Mouse (Mus musculus): Measurements from ENCODE around the gene Enah. TPM values are rescaled to one million over a fixed set of nuclear protein-coding genes. Genes with fewer than 3 reads are reported as not detected.

Enah gene
- total and polyA plus RNA-seq, 3 experiments, result 0.45 to 0.69 TPM; not detected in 1

DNA sequence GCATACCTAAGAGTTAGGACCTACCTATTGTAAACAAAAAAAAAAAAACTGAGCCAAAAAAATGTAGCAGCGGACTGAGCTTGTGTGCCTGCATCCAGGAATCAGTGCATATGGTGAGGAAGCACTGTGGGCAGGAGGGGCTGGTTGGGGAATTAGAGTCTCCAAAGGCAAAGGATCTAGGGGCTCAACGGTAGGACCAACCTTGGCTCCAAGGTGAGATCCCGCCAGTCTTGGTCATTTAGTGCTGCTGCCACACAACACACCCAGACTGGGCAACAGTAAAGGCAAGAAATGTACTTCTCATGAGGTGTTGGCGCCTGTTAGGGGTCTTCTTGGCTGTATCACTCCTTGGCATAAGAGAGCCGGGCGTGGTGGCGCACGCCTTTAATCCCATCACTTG lies 43.0 kb upstream of the Enah start:
- no peaks in the 10 kb centered on the region for H3K9me3 ChIP-seq (replicated peaks; ENCODE audit: insufficient read depth, low read length)
- TF ChIP-seq TBP (IDR thresholded peaks at IDR 0.05; ENCODE audit: low read depth, low read length) (no peak), ZNF384 (IDR thresholded peaks at IDR 0.05; ENCODE audit: low read depth, low read length) (no peak), HCFC1 (IDR thresholded peaks at IDR 0.05; ENCODE audit: low read depth, low read length) (no peak)

GRCm38 (mm10) chr1:182061203-182061602 lies 41.4 kb upstream of the Enah start:
- no peak for DNase-seq (ENCODE audit: low read depth, low spot score)
- Histone ChIP-seq H3K79me2 (ENCODE audit: control insufficient read depth, insufficient read depth, low read length, poor library complexity) (no peaks in the 10 kb centered on the region), H3K27me3 (ENCODE audit: control insufficient read depth in 1 of 2, insufficient read depth in 2 of 2, low read length in 2 of 2) (no peaks in the 10 kb centered on the region), H3K9ac (ENCODE audit: control insufficient read depth, low read depth, low read length, poor library complexity, severe bottlenecking) (no peak overlapping the region), H3K4me1 (ENCODE audit: control insufficient read depth in 1 of 2, insufficient read depth in 2 of 2, low read length in 2 of 2) (no peaks in the 10 kb centered on the region), H3K9me3 (replicated peaks; ENCODE audit: insufficient read depth, low read length) (no peaks in the 10 kb centered on the region), H3K27ac (ENCODE audit: control insufficient read depth, low read depth, low read length) (no peak overlapping the region), H3K4me3 (ENCODE audit: control insufficient read depth in 1 of 2, insufficient read depth in 1 of 2, low read depth in 2 of 2, low read length in 2 of 2) (no peak overlapping the region), H3K36me3 (ENCODE audit: control insufficient read depth in 1 of 2, insufficient read depth in 2 of 2, low read length in 2 of 2) (no peaks in the 10 kb centered on the region)
- TF ChIP-seq NRF1 (IDR thresholded peaks at IDR 0.05; ENCODE audit: insufficient read depth, low read depth, low read length, poor library complexity, severe bottlenecking) (no peak), TBP (IDR thresholded peaks at IDR 0.05; ENCODE audit: low read depth, low read length) (no peak), POLR2AphosphoS5 (IDR thresholded peaks at IDR 0.05; ENCODE audit: borderline replicate concordance, low read depth, low read length) (no peak), UBTF (IDR thresholded peaks at IDR 0.05; ENCODE audit: borderline replicate concordance, insufficient read depth, low read depth, low read length) (no peak), USF1 (IDR thresholded peaks at IDR 0.05; ENCODE audit: low read depth, low read length) (no peak), ETS1 (IDR thresholded peaks at IDR 0.05; ENCODE audit: low read depth, low read length) (no peak), TCF12 (IDR thresholded peaks at IDR 0.05; ENCODE audit: low read depth, low read length) (no peak), POLR2A (IDR thresholded peaks at IDR 0.05; ENCODE audit: control insufficient read depth in 1 of 2, insufficient read depth in 1 of 2, low read depth in 1 of 2, low read length in 2 of 2, poor library complexity in 1 of 2) (no peak), MAZ (IDR thresholded peaks at IDR 0.05; ENCODE audit: low read depth, low read length) (no peak), MAFK (IDR thresholded peaks at IDR 0.05; ENCODE audit: borderline replicate concordance, low read depth, low read length) (no peak), ZMIZ1 (IDR thresholded peaks at IDR 0.05; ENCODE audit: low read depth, low read length) (no peak), SMC3 (IDR thresholded peaks at IDR 0.05; ENCODE audit: low read depth, low read length) (no peak)

More for the DNA sequence above, 43.0 kb upstream of the Enah start:
- no peak overlapping the region for H3K27ac ChIP-seq (ENCODE audit: control insufficient read depth, low read depth, low read length)
- no peak for DNase-seq (ENCODE audit: low read depth, low spot score)
- no peaks in the 10 kb centered on the region for H3K4me1 ChIP-seq (ENCODE audit: control insufficient read depth in 1 of 2, insufficient read depth in 2 of 2, low read length in 2 of 2)
- no peaks in the 10 kb centered on the region for H3K79me2 ChIP-seq (ENCODE audit: control insufficient read depth, insufficient read depth, low read length, poor library complexity)
- no peaks in the 10 kb centered on the region for H3K36me3 ChIP-seq (ENCODE audit: control insufficient read depth in 1 of 2, insufficient read depth in 2 of 2, low read length in 2 of 2)
- no peak overlapping the region for H3K9ac ChIP-seq (ENCODE audit: control insufficient read depth, low read depth, low read length, poor library complexity, severe bottlenecking)
- H3K27me3 ChIP-seq (ENCODE audit: control insufficient read depth in 1 of 2, insufficient read depth in 2 of 2, low read length in 2 of 2), result no peaks in the 10 kb centered on the region; a peak in 1 of 4 replicates
- H3K4me3 ChIP-seq (ENCODE audit: control insufficient read depth in 1 of 2, insufficient read depth in 1 of 2, low read depth in 2 of 2, low read length in 2 of 2), result no peak overlapping the region

GRCm38 (mm10) chr1:182059806-182060205 lies 40.0 kb upstream of the Enah start:
- no peaks in the 10 kb centered on the region for H3K9me3 ChIP-seq (replicated peaks; ENCODE audit: insufficient read depth, low read length)
- no peaks in the 10 kb centered on the region for H3K27me3 ChIP-seq (ENCODE audit: control insufficient read depth in 1 of 2, insufficient read depth in 2 of 2, low read length in 2 of 2)
- H3K9ac ChIP-seq (ENCODE audit: control insufficient read depth, low read depth, low read length, poor library complexity, severe bottlenecking), result no peak overlapping the region
- no peaks in the 10 kb centered on the region for H3K79me2 ChIP-seq (ENCODE audit: control insufficient read depth, insufficient read depth, low read length, poor library complexity)
- H3K4me3 ChIP-seq (ENCODE audit: control insufficient read depth in 1 of 2, insufficient read depth in 1 of 2, low read depth in 2 of 2, low read length in 2 of 2), result no peak overlapping the region
- TF ChIP-seq POLR2AphosphoS2 (IDR thresholded peaks at IDR 0.05; ENCODE audit: low read length), result no peak
- TF ChIP-seq MAZ (IDR thresholded peaks at IDR 0.05; ENCODE audit: low read depth, low read length), result no peak
- no peak for TF ChIP-seq GABPA (IDR thresholded peaks at IDR 0.05; ENCODE audit: low read depth, low read length)
- TF ChIP-seq ZNF384 (IDR thresholded peaks at IDR 0.05; ENCODE audit: low read depth, low read length), result no peak
- no peak for TF ChIP-seq TAL1 (IDR thresholded peaks at IDR 0.05; ENCODE audit: low read length)
- TF ChIP-seq CHD2 (IDR thresholded peaks at IDR 0.05; ENCODE audit: low read length), result no peak
- no peak for TF ChIP-seq MEF2A (IDR thresholded peaks at IDR 0.05; ENCODE audit: extremely low read depth, insufficient replicate concordance, low read depth, low read length, poor library complexity, severe bottlenecking)
- TF ChIP-seq JUND (IDR thresholded peaks at IDR 0.05; ENCODE audit: low read depth, low read length), result no peak
- TF ChIP-seq KAT2A (conservative IDR thresholded peaks at IDR 0.05; ENCODE audit: low read depth, low read length), result no peak
- no peaks in the 10 kb centered on the region for H3K36me3 ChIP-seq (ENCODE audit: control insufficient read depth in 1 of 2, insufficient read depth in 2 of 2, low read length in 2 of 2)
- H3K4me1 ChIP-seq (ENCODE audit: control insufficient read depth in 1 of 2, insufficient read depth in 2 of 2, low read length in 2 of 2), result no peaks in the 10 kb centered on the region
- DNase-seq (ENCODE audit: low read depth, low spot score), result no peak
- H3K27ac ChIP-seq (ENCODE audit: control insufficient read depth, low read depth, low read length), result no peak overlapping the region

All from MEL (cell line).